Mouse (Mus musculus) limb, embryonic 14.5 days (tissue): ENCODE data around the gene P4hb. TPM values are rescaled to one million over a fixed set of nuclear protein-coding genes. Genes with fewer than 3 reads are reported as not detected.

Source experiments
- ATAC-seq: fragments of 200-750 bp; cut with Nextera tagmentation; 2 replicates; pipeline ENCODE4 v1.8.0; 2017; ENCODE audit warnings: low read depth, moderate number of reproducible peaks, moderate TSS enrichment; ENCODE audit not compliant: low FRiP score
- DNase-seq: peaks from one replicate; pipeline ENCODE4 v3.0.0-alpha.2; 2015; ENCODE audit warnings: low spot score
- H3K27ac ChIP-seq: fragments of 300-500 bp; sonication (generic); replicated peaks from 2 replicates; pipeline ENCODE4 v1.5.1; 2014; ENCODE audit warnings: low read depth, mild to moderate bottlenecking, low read length, moderate library complexity, mixed read lengths
- H3K27me3 ChIP-seq: fragments of 300-500 bp; sonication (generic); 2 replicates; pipeline ENCODE4 v1.6.1; 2014; ENCODE audit warnings: low read length, mixed read lengths; ENCODE audit not compliant: control insufficient read depth, insufficient read depth
- H3K36me3 ChIP-seq: fragments of 300-500 bp; sonication (generic); 2 replicates; pipeline ENCODE4 v1.6.1; 2014; ENCODE audit warnings: mild to moderate bottlenecking, low read length, moderate library complexity, mixed read lengths; ENCODE audit not compliant: control insufficient read depth, insufficient read depth
- H3K4me1 ChIP-seq: fragments of 300-500 bp; sonication (generic); 2 replicates; pipeline ENCODE4 v1.6.1; 2014; ENCODE audit warnings: antibody characterized with exemption, low read length, mixed read lengths; ENCODE audit not compliant: control insufficient read depth, insufficient read depth
- H3K4me2 ChIP-seq: fragments of 300-500 bp; sonication (generic); replicated peaks from 2 replicates; pipeline ENCODE4 v1.6.1; 2014; ENCODE audit warnings: low read depth, mild to moderate bottlenecking, low read length, moderate library complexity; ENCODE audit not compliant: severe bottlenecking
- H3K4me3 ChIP-seq: fragments of 300-500 bp; sonication (generic); replicated peaks from 2 replicates; pipeline ENCODE4 v1.5.1; 2014; ENCODE audit warnings: low read length
- H3K9ac ChIP-seq: fragments of 300-500 bp; sonication (generic); 2 replicates; pipeline ENCODE4 v1.6.1; 2014; ENCODE audit warnings: mild to moderate bottlenecking, low read depth, low read length, moderate library complexity; ENCODE audit not compliant: severe bottlenecking
- H3K9me3 ChIP-seq: fragments of 300-500 bp; sonication (generic); 2 replicates; pipeline ENCODE4 v1.6.1; 2016; ENCODE audit warnings: low read length; ENCODE audit not compliant: control insufficient read depth
- POLR2A ChIP-seq: fragments of 200-500 bp; IDR thresholded peaks from 2 replicates; pipeline ENCODE4 v1.8.0; 2012; ENCODE audit warnings: inconsistent platforms, mild to moderate bottlenecking, moderate library complexity, borderline replicate concordance; ENCODE audit not compliant: insufficient read depth, insufficient read length; ENCODE audit errors: extremely low read depth
- WGBS: fragments of 180-500 bp; shearing (Covaris S2); extraction: QIAGEN DNeasy Blood & Tissue Kit; methylation state at CpG from one replicate; pipeline ENCODE4 v1.1.7; 2014; 5-methylcytosine and 5-hydroxymethylcytosine counted together
- polyA plus RNA-seq, 2 experiments: library from polyadenylated mRNA; depleted of rRNA in 1 of 2; stranded (reverse) in 1 of 2; unstranded in 1 of 2; fragments of >200 nt; fragmentation: Nextera tagmentation in 1 of 2; extraction: Ambion mirVana in 1 of 2; gene quantifications; 2 replicates each; pipeline versions ENCODE4 v1.2.1 to v1.2.3; 2012 to 2014

The P4hb gene
- polyA plus RNA-seq, 2 experiments, result 645 to 988 TPM

- 83% methylated on average over 4 of the region's 4 CpGs for WGBS
- no peak for TF ChIP-seq POLR2A
- H3K27me3 ChIP-seq, result peaks cover 6% of the 10 kb centered on the region
- H3K9ac ChIP-seq, result no peak overlapping the region
- DNase-seq, result no peak
- H3K4me1 ChIP-seq, result peaks cover 9% of the 10 kb centered on the region; the same call in 1 of the 2 replicates
- H3K36me3 ChIP-seq, result peaks cover 68% of the 10 kb centered on the region
- H3K4me2 ChIP-seq, result no peak overlapping the region
- no peak for ATAC-seq
- no peaks in the 10 kb centered on the region for H3K9me3 ChIP-seq
- H3K27ac ChIP-seq, result no peak overlapping the region
- H3K4me3 ChIP-seq, result no peak overlapping the region
Measured at GRCm38 (mm10) chr11:120606764-120607163, 33.7 kb upstream of the P4hb start.

DNA sequence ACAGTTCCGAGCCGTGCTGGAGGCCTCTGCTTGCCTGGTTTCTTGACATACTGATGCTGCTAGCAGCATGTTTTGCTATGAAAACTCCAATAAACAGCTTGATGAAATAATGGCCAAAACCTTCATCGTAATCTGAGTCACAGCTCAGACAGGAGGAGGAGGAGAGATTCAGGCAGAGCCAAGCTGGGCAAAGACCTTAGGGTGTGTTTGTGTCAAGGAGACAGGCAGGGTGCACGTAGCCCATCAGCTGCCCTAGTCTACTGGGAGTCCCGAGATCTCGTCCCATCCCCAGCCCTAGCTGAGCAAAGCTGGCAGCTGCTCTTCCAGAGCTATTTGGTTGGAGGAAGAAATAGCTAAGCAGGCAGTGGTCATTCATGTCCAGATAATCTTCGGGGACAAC, 32.6 kb upstream of the P4hb start:
- 89% methylated on average over 7 of the region's 7 CpGs for WGBS
- Histone ChIP-seq H3K27me3 (peaks cover 6% of the 10 kb centered on the region), H3K4me3 (no peak overlapping the region), H3K9me3 (no peaks in the 10 kb centered on the region), H3K36me3 (peaks cover 65% of the 10 kb centered on the region), H3K27ac (no peak overlapping the region), H3K4me2 (no peak overlapping the region), H3K4me1 (peaks cover 9% of the 10 kb centered on the region; the same call in 1 of the 2 replicates), H3K9ac (no peak overlapping the region)
- DNase-seq, result no peak
- no peak for TF ChIP-seq POLR2A
- ATAC-seq, result no peak

DNA sequence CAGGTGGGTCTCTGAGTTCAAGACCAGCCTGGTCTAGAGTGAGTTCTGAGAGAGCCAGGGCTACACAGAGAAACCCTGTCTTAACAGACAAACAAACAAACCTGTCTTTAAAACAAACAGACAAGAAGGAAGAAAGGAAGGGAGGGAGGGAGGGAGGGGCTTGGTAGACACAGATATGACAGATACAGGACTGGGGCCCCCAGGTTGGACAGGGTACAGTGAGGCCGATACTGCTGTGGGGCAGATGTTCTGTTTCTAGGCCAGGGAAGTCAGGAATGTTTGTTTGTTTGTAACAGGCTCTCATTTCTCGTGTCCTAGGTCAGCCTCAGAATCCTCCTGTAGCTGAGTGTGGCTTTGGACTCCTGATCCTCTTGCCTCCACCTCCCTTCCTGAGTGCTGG, 30.5 kb upstream of the P4hb start:
- H3K4me3 ChIP-seq, result no peak overlapping the region
- ATAC-seq (no peak), DNase-seq (no peak)
- H3K4me1 ChIP-seq, result peaks cover 12% of the 10 kb centered on the region
- no peak overlapping the region for H3K4me2 ChIP-seq
- no peak overlapping the region for H3K9ac ChIP-seq
- WGBS, result 80% methylated on average over 2 of the region's 2 CpGs
- peaks cover under 1% of the 10 kb centered on the region; the same call in 1 of the 2 replicates for H3K27me3 ChIP-seq
- no peak for TF ChIP-seq POLR2A
- H3K36me3 ChIP-seq, result peaks cover 62% of the 10 kb centered on the region
- H3K9me3 ChIP-seq, result no peaks in the 10 kb centered on the region
- H3K27ac ChIP-seq, result no peak overlapping the region

DNA sequence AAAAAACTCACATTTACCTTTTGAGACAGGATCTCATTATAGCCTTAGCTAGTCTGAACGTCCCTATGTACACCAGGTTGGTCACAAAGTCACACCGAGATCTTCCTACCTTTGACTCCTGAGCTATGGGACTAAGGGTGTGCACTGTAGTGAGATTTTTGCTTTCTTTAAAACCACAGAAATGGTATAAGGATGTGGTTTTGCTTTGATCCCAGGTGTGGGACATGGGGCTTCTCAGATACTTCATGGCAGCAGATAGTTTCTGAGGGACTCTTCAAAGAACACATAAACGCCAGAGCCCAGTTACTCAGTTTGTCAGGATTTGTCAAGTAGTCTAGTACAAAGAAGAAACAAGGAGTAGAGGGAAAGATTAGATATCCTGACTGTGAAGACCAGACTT, 27.7 kb upstream of the P4hb start:
- no peak overlapping the region for H3K4me3 ChIP-seq
- no peaks in the 10 kb centered on the region for H3K27me3 ChIP-seq
- H3K4me2 ChIP-seq, result no peak overlapping the region
- no peak for DNase-seq
- WGBS, result 96% methylated on average over 3 of the region's 3 CpGs
- no peak for TF ChIP-seq POLR2A
- no peak for ATAC-seq
- H3K4me1 ChIP-seq, result peaks cover 13% of the 10 kb centered on the region
- peaks cover 62% of the 10 kb centered on the region for H3K36me3 ChIP-seq
- no peak overlapping the region for H3K27ac ChIP-seq
- no peak overlapping the region for H3K9ac ChIP-seq
- no peaks in the 10 kb centered on the region for H3K9me3 ChIP-seq

GRCm38 (mm10) chr11:120598990-120599549, 26.0 kb upstream of the P4hb start:
- ATAC-seq, result no peak

More at GRCm38 (mm10) chr11:120598990-120599549, 26.0 kb upstream of the P4hb start:
- H3K4me3 ChIP-seq, result peak overlapping the region; percentile 99
- 46% methylated on average over 17 of the region's 17 CpGs for WGBS
- no peaks in the 10 kb centered on the region for H3K9me3 ChIP-seq
- H3K9ac ChIP-seq, result peak overlapping the region; percentile 99
- H3K4me2 ChIP-seq, result peak overlapping the region; percentile 96
- DNase-seq, result no peak
- H3K27ac ChIP-seq, result peak overlapping the region; percentile 81; the same call in 1 of the 2 replicates
- no peak for TF ChIP-seq POLR2A
- no peaks in the 10 kb centered on the region for H3K27me3 ChIP-seq
- peaks cover 13% of the 10 kb centered on the region for H3K4me1 ChIP-seq
- peaks cover 60% of the 10 kb centered on the region for H3K36me3 ChIP-seq
